Mouse (Mus musculus): ENCODE data around the gene Bola1. TPM values are rescaled to one million over a fixed set of nuclear protein-coding genes. Genes with fewer than 3 reads are reported as not detected.
"Not testable (repeated sequence)": the region's sequence is repeated elsewhere in the genome, so short reads cannot be mapped to it uniquely, and the experiment has no call there.

The Bola1 gene
- 47.5 and 55.7 TPM in 2 replicates for polyA plus RNA-seq (2014; fragmentation: Nextera tagmentation; extraction: Ambion mirVana)

DNA sequence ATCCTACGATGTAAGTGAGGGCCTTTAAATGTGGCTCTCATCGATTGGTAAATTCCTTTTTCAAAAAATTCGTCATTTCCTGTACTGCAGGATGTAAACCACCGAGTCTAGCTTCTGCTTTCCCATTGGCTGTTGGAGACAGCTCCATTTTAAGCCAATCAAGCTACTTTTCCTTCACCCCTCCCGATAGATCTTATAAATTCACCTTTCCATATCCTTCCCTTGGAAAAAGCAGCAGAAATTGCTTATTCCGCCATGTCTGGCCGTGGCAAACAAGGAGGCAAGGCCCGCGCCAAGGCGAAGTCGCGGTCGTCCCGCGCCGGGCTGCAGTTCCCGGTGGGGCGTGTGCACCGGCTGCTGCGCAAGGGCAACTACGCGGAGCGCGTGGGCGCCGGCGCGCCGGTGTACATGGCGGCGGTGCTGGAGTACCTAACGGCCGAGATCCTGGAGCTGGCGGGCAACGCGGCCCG, at the start of gene Bola1, which contains the start of gene Hist2h2ab:
Bola1 (minus strand) TSS at position 49 of the 470 bp plus-strand sequence.
Hist2h2ab (plus strand) TSS at position 205 of the 470 bp plus-strand sequence.
- Histone ChIP-seq H3K36me3 (ENCODE audit: control insufficient read depth, insufficient read depth, low read length) (no peaks in the 10 kb centered on the region), H3K27ac (replicated peaks; ENCODE audit: low read depth, low read length) (peak within 1 kb of the TSS; percentile 98), H3K9me3 (ENCODE audit: control insufficient read depth, low read length) (no peaks in the 10 kb centered on the region), H3K4me1 (ENCODE audit: control insufficient read depth, insufficient read depth, low read length) (peaks cover 25% of the 10 kb centered on the region), H3K4me2 (ENCODE audit: low read depth, low read length) (peak within 1 kb of the TSS; percentile 88), H3K4me3 (ENCODE audit: low read depth, low read length) (peak within 1 kb of the TSS; percentile 66), H3K27me3 (replicated peaks; ENCODE audit: control insufficient read depth, insufficient read depth, low read length) (no peaks in the 10 kb centered on the region), H3K9ac (ENCODE audit: low read depth, low read length) (peak within 1 kb of the TSS; percentile 92)
- WGBS = under 1% methylated on average over 35 of the region's 37 CpGs
- ATAC-seq (ENCODE audit: low read depth) (peak; percentile 87), DNase-seq (ENCODE audit: low spot score) (peak; percentile 97)

DNA sequence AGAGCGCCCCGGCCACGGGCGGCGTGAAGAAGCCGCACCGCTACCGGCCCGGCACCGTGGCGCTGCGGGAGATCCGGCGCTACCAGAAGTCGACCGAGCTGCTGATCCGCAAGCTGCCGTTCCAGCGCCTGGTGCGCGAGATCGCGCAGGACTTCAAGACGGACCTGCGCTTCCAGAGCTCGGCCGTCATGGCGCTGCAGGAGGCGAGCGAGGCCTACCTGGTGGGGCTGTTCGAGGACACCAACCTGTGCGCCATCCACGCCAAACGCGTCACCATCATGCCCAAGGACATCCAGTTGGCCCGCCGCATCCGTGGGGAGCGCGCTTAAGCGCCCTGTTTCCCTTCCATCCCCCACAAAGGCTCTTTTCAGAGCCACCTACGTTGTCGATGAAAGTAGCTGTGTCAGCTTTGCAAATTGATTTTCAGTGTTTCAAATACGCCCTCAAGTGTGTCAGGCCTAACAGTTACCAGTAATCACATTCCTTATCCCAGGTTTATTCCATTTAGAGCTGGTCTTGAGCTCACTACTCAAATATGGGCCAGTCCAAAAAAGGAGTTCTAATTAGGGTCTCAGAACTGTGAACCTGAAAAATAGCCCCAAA, 49.4 kb upstream of the Bola1 start:
- under 1% methylated on average over 8 of the region's 44 CpGs for WGBS
- ATAC-seq (ENCODE audit: low read depth) = peak; percentile 5
- peak overlapping the region; percentile 50 for H3K4me3 ChIP-seq (ENCODE audit: low read depth, low read length)
- peaks cover 14% of the 10 kb centered on the region for H3K4me1 ChIP-seq (ENCODE audit: control insufficient read depth, insufficient read depth, low read length)
- peak overlapping the region; percentile 98 for H3K27ac ChIP-seq (replicated peaks; ENCODE audit: low read depth, low read length)
- not testable (repeated sequence) for H3K27me3 ChIP-seq (replicated peaks; ENCODE audit: control insufficient read depth, insufficient read depth, low read length); H3K9me3 ChIP-seq (ENCODE audit: control insufficient read depth, low read length); H3K36me3 ChIP-seq (ENCODE audit: control insufficient read depth, insufficient read depth, low read length); DNase-seq (ENCODE audit: low spot score)
- H3K9ac ChIP-seq (ENCODE audit: low read depth, low read length) = peak overlapping the region; percentile 71
- H3K4me2 ChIP-seq (ENCODE audit: low read depth, low read length) = peak overlapping the region; percentile 79

DNA sequence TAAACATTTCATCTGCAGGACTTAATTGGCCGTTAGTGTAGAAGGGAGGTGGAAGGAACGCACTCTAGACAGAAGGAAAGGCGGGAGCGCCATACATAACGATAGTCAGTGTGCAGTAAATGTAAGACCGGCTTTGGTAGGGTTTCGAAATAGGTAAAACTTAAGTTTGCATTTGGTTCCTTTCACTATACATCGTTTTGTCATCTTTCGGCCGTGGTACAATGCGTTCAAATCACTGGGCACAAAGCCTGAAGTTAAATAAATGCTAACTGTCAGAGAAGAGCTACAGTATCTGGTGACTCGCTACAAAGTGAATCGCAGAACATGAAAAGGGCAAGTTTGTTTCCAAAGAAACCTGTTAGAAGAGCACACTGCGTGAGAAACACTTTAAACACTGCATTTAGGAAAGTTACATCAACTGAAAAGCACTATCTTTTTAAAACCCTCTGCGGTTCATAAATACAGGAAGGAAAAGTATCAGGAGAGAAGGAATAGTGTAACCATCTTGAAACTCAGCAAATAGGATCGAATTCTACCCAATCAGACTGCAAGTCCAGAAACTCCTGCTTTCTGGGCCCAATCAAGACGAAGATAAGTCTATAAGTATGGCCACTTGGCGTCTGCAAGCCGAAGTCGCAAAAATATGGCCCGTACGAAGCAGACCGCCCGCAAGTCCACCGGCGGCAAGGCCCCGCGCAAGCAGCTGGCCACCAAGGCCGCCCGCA, 48.7 kb upstream of the Bola1 start, which contains the start of gene Hist2h3b:
Hist2h3b (plus strand) TSS at position 604 of the 725 bp plus-strand sequence.
- Histone ChIP-seq H3K4me3 (ENCODE audit: low read depth, low read length) (peak within 1 kb of the TSS; percentile 50), H3K4me2 (ENCODE audit: low read depth, low read length) (peak within 1 kb of the TSS; percentile 79), H3K27me3 (replicated peaks; ENCODE audit: control insufficient read depth, insufficient read depth, low read length) (no peaks in the 10 kb centered on the region), H3K9ac (ENCODE audit: low read depth, low read length) (peak within 1 kb of the TSS; percentile 71), H3K36me3 (ENCODE audit: control insufficient read depth, insufficient read depth, low read length) (no peaks in the 10 kb centered on the region), H3K4me1 (ENCODE audit: control insufficient read depth, insufficient read depth, low read length) (peaks cover 15% of the 10 kb centered on the region), H3K9me3 (ENCODE audit: control insufficient read depth, low read length) (no peaks in the 10 kb centered on the region), H3K27ac (replicated peaks; ENCODE audit: low read depth, low read length) (peak within 1 kb of the TSS; percentile 98)
- DNase-seq (ENCODE audit: low spot score) (peak; percentile 97), ATAC-seq (ENCODE audit: low read depth) (peak; percentile 72)
- 24% methylated on average over 28 of the region's 30 CpGs for WGBS

DNA sequence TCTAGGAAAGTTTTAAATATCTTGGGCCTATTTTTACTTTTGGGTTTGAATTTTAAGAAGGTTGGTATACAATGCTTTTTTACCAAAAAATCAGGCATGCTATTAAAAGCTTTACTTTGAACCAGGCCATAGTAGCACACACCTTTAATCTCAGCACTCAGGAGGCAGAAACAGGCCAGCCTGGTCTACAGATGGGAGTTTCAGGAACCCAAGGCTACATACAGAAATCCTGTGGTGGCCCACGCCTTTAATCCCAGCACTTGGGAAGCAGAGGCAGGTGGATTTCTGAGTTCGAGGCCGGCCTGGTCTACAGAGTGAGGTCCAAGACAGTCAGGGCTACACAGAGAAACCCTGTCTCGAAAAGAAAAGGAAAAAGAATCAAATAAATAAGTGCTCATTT, 48.0 kb upstream of the Bola1 start:
- no peaks in the 10 kb centered on the region for H3K36me3 ChIP-seq (ENCODE audit: control insufficient read depth, insufficient read depth, low read length)
- no peaks in the 10 kb centered on the region for H3K27me3 ChIP-seq (replicated peaks; ENCODE audit: control insufficient read depth, insufficient read depth, low read length)
- no peak overlapping the region; the same call in 1 of the 2 replicates for H3K4me3 ChIP-seq (ENCODE audit: low read depth, low read length)
- H3K4me1 ChIP-seq (ENCODE audit: control insufficient read depth, insufficient read depth, low read length) = peaks cover 15% of the 10 kb centered on the region
- H3K9ac ChIP-seq (ENCODE audit: low read depth, low read length) = no peak overlapping the region
- 77% methylated on average over 4 of the region's 4 CpGs for WGBS
- peak overlapping the region; percentile 55 for H3K4me2 ChIP-seq (ENCODE audit: low read depth, low read length)
- H3K27ac ChIP-seq (replicated peaks; ENCODE audit: low read depth, low read length) = peak overlapping the region; percentile 94
- no peaks in the 10 kb centered on the region for H3K9me3 ChIP-seq (ENCODE audit: control insufficient read depth, low read length)
- DNase-seq (ENCODE audit: low spot score) = no peak
- ATAC-seq (ENCODE audit: low read depth) = no peak

DNA sequence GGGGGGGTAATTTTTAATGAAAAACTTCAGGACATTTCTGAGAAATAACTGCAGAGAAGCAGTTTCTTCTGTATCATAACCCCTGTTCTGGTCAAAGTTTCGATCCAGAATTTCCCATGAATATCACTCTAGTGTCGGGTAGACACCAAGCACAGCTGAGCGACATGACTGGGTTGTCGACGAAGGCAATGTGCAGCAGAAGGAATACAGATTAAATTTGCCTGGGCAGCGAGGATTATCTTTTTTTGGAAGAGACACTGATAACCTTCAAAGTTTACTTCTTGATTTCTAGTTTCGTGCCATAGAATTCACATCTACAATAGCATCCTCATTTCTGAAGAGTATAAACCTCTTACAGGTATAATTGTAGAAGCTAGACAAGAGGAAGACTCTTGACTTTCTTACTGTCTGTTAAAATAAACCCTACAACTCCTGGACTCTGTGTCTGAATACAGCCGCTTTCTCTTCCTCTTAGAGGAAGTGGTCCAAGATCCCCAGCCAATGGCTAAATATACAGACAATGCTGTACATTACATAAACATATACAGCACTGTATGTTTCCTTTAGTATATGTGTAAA, 46.7 kb upstream of the Bola1 start:
- DNase-seq (ENCODE audit: low spot score) (no peak), ATAC-seq (ENCODE audit: low read depth) (no peak)
- Histone ChIP-seq H3K4me2 (ENCODE audit: low read depth, low read length) (no peak overlapping the region), H3K27me3 (replicated peaks; ENCODE audit: control insufficient read depth, insufficient read depth, low read length) (no peaks in the 10 kb centered on the region), H3K9ac (ENCODE audit: low read depth, low read length) (no peak overlapping the region), H3K9me3 (ENCODE audit: control insufficient read depth, low read length) (no peaks in the 10 kb centered on the region), H3K36me3 (ENCODE audit: control insufficient read depth, insufficient read depth, low read length) (no peaks in the 10 kb centered on the region), H3K4me1 (ENCODE audit: control insufficient read depth, insufficient read depth, low read length) (peaks cover 18% of the 10 kb centered on the region), H3K27ac (replicated peaks; ENCODE audit: low read depth, low read length) (no peak overlapping the region), H3K4me3 (ENCODE audit: low read depth, low read length) (no peak overlapping the region)
- 85% methylated on average over 8 of the region's 8 CpGs for WGBS

DNA sequence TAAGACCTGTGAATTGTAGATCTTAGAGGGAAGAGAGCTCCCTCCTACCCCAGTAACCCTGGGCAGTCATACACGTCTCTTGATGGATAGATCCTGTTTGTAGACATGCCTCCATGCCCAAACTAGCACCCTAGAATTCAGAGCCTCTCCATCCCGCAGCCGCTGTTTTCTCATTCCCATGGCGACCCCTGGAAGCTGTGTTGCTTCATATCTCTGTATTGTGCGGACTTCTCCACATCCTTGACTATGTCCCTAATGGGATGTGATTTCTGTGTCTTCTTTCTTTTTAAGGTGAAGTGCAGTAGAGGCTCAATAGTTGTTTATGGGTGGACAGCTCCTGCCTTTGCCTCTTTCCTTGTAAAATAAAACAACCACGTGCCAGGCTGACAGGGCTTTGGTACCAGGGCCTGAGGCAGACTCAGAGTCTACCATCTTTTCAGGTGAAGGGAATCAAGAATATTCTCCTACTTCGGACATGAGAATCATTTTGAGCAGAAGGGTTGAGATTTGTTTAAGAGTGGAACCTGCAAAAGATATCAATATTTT, 45.0 kb upstream of the Bola1 start:
- H3K4me2 ChIP-seq (ENCODE audit: low read depth, low read length) = peak overlapping the region; percentile 76
- no peaks in the 10 kb centered on the region for H3K9me3 ChIP-seq (ENCODE audit: control insufficient read depth, low read length)
- peak overlapping the region; percentile 59; the same call in 1 of the 2 replicates for H3K4me3 ChIP-seq (ENCODE audit: low read depth, low read length)
- no peaks in the 10 kb centered on the region for H3K27me3 ChIP-seq (replicated peaks; ENCODE audit: control insufficient read depth, insufficient read depth, low read length)
- peak overlapping the region; percentile 75 for H3K9ac ChIP-seq (ENCODE audit: low read depth, low read length)
- ATAC-seq (ENCODE audit: low read depth) (no peak), DNase-seq (ENCODE audit: low spot score) (no peak)
- H3K4me1 ChIP-seq (ENCODE audit: control insufficient read depth, insufficient read depth, low read length) = peaks cover 18% of the 10 kb centered on the region
- peak overlapping the region; percentile 99 for H3K27ac ChIP-seq (replicated peaks; ENCODE audit: low read depth, low read length)
- H3K36me3 ChIP-seq (ENCODE audit: control insufficient read depth, insufficient read depth, low read length) = no peaks in the 10 kb centered on the region
- 72% methylated on average over 7 of the region's 7 CpGs for WGBS

DNA sequence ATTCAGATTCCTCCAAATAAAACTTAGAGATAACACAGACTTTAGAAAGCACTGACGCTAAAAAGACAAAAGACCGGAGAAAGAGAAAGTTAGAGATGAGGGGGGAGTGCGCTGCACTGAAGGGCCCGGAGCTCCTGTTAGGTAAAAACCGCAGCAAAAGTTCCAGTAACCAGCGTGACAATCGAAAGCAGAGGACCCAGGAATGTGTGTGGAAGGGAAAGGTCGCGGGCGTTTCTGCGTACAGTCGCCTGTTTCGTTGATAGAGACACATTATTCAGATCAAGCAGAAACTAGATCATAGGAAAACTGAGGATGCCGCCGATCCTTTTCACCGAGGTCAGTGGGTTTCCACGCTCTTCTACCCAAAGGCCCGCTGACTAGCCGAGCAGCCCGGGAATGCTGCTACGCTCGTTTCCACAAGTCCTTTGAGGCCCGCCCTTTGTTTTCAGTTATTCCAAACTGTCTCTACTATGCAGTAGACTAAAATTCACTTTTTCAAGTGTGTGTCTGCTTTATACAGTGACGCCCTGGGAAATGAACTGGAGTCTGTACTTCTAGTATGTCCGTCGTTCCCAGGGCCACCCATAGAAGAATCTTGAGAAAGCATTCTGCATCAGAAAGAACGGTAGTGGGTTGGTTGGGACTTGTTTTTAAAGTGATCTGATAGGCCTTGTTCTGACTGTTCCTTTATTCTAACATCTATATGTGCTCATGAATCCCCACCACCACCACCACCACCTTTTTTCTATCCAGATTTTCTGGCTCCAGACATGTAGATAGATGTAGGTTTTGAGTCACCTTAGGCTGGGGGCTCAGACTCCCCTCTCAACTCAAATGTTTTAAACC, 44.3 kb upstream of the Bola1 start:
- Histone ChIP-seq H3K27me3 (replicated peaks; ENCODE audit: control insufficient read depth, insufficient read depth, low read length) (no peaks in the 10 kb centered on the region), H3K9me3 (ENCODE audit: control insufficient read depth, low read length) (no peaks in the 10 kb centered on the region), H3K4me1 (ENCODE audit: control insufficient read depth, insufficient read depth, low read length) (peaks cover 18% of the 10 kb centered on the region), H3K9ac (ENCODE audit: low read depth, low read length) (peak overlapping the region; percentile 75), H3K4me3 (ENCODE audit: low read depth, low read length) (peak overlapping the region; percentile 59), H3K27ac (replicated peaks; ENCODE audit: low read depth, low read length) (peak overlapping the region; percentile 99), H3K4me2 (ENCODE audit: low read depth, low read length) (peak overlapping the region; percentile 76), H3K36me3 (ENCODE audit: control insufficient read depth, insufficient read depth, low read length) (no peaks in the 10 kb centered on the region)
- peak; percentile 16; the same call in 1 of the 2 replicates for ATAC-seq (ENCODE audit: low read depth)
- WGBS = 6% methylated on average over 27 of the region's 27 CpGs
- DNase-seq (ENCODE audit: low spot score) = peak; percentile 74
